Mouse (Mus musculus) forebrain, postnatal 0 days (tissue): ENCODE measurements around the gene Bag5. TPM values are rescaled to one million over a fixed set of nuclear protein-coding genes. Genes with fewer than 3 reads are reported as not detected.

Experiments
- ATAC-seq: fragments of 200-750 bp; cut with Nextera tagmentation; 2 replicates; pipeline ENCODE4 v1.8.0; 2017; ENCODE audit warnings: mild to moderate bottlenecking, moderate library complexity
- DNase-seq: peaks from one replicate; pipeline ENCODE4 v3.0.0-alpha.2; 2015
- H3K27ac ChIP-seq: fragments of 300-500 bp; sonication (generic); 2 replicates; pipeline ENCODE4 v1.5.1; 2014; ENCODE audit warnings: low read depth, mild to moderate bottlenecking, antibody characterized with exemption, low read length, moderate library complexity, mixed read lengths
- H3K27me3 ChIP-seq: fragments of 300-500 bp; sonication (generic); 2 replicates; pipeline ENCODE4 v1.6.1; 2014; ENCODE audit warnings: mild to moderate bottlenecking, low read length, mixed read lengths; ENCODE audit not compliant: insufficient read depth
- H3K36me3 ChIP-seq: fragments of 300-500 bp; sonication (generic); 2 replicates; pipeline ENCODE4 v1.6.1; 2014; ENCODE audit warnings: mild to moderate bottlenecking, moderate library complexity; ENCODE audit not compliant: insufficient read depth
- H3K4me1 ChIP-seq: fragments of 300-500 bp; sonication (generic); 2 replicates; pipeline ENCODE4 v1.6.1; 2014; ENCODE audit warnings: antibody characterized with exemption; ENCODE audit not compliant: insufficient read depth
- H3K4me2 ChIP-seq: fragments of 300-500 bp; sonication (generic); 2 replicates; pipeline ENCODE4 v1.6.1; 2014; ENCODE audit warnings: low read depth, mild to moderate bottlenecking, moderate library complexity
- H3K4me3 ChIP-seq: fragments of 300-500 bp; sonication (generic); 2 replicates; pipeline ENCODE4 v1.5.1; 2014; ENCODE audit warnings: low read depth, low read length, mixed read lengths
- H3K9ac ChIP-seq: fragments of 300-500 bp; sonication (generic); 2 replicates; pipeline ENCODE4 v1.6.1; 2014; ENCODE audit warnings: mild to moderate bottlenecking
- H3K9me3 ChIP-seq: fragments of 300-500 bp; sonication (generic); 2 replicates; pipeline ENCODE4 v1.6.1; 2016; ENCODE audit warnings: low read length
- CTCF ChIP-seq: sonication (generic); IDR thresholded peaks from 2 replicates; pipeline ENCODE4 v1.5.1; 2016; ENCODE audit warnings: antibody characterized with exemption, control low read depth, low read depth
- WGBS: fragments of 180-500 bp; shearing (Covaris S2); extraction: QIAGEN DNeasy Blood & Tissue Kit; methylation state at CpG from one replicate; pipeline ENCODE4 v1.1.7; 2014; 5-methylcytosine and 5-hydroxymethylcytosine counted together
- polyA plus RNA-seq: library from polyadenylated mRNA; unstranded; fragments of >200 nt; fragmentation: Nextera tagmentation; extraction: Ambion mirVana; gene quantifications from 2 replicates; pipeline ENCODE4 v1.2.1, GENCODE M21; 2015
- total RNA-seq: library from RNA; depleted of rRNA; stranded (reverse); fragments of >200 nt; gene quantifications from 2 replicates; pipeline ENCODE4 v1.2.3, GENCODE M21; 2014; rRNA removed

The Bag5 gene
- 50.6 and 54.2 TPM in 2 replicates for total RNA-seq
- 60.7 and 71.2 TPM in 2 replicates for polyA plus RNA-seq

DNA sequence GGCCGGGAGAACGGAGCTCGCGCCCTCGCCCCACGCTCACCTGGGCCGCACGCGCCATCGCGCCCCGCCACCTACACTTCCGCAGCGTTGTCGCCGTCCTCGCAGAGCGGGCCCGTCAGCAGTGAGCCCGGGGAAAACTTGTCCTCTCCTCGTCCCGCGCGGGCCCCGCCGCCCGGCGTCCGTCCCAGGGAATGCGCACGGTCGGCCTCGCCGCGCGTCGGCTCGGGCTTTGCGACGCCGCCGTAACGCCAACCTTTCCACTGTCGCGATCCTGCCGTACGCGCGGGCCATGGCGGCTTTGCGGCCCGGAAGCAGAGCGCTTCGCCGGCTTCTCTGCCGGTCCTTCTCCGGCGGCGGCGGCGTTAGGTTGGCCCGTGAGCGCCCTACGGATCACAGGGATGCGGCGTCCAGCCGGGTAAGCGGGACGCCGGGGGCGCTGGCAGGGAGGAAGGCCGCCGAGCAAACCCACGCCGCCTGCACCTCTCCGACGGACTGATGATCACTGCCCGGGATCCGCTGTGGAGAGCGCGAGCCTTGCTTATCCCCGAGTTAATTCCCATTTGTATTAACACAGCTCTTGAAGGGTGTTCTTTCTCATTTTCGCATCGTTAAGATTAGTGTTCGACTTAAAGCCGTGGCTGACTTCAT lies at the start of gene Bag5, which contains the start of gene Apopt1:
Gene Bag5 (minus strand): TSS at position 254 of the 648 bp plus-strand sequence.
Gene Apopt1 (plus strand): TSS at position 258 of the 648 bp plus-strand sequence.
- peak; percentile 99 for ATAC-seq
- Histone ChIP-seq H3K9ac (peak within 1 kb of the TSS; percentile 80), H3K36me3 (peaks cover 28% of the 10 kb centered on the region), H3K4me2 (peak within 1 kb of the TSS; percentile 75), H3K4me3 (peak within 1 kb of the TSS; percentile 95), H3K4me1 (peaks cover 13% of the 10 kb centered on the region), H3K27me3 (no peaks in the 10 kb centered on the region), H3K9me3 (no peaks in the 10 kb centered on the region), H3K27ac (peak within 1 kb of the TSS; percentile 85)
- WGBS: under 1% methylated on average over 84 of the region's 86 CpGs
- DNase-seq: peak; percentile 96
- TF ChIP-seq CTCF: peak; percentile 62

DNA sequence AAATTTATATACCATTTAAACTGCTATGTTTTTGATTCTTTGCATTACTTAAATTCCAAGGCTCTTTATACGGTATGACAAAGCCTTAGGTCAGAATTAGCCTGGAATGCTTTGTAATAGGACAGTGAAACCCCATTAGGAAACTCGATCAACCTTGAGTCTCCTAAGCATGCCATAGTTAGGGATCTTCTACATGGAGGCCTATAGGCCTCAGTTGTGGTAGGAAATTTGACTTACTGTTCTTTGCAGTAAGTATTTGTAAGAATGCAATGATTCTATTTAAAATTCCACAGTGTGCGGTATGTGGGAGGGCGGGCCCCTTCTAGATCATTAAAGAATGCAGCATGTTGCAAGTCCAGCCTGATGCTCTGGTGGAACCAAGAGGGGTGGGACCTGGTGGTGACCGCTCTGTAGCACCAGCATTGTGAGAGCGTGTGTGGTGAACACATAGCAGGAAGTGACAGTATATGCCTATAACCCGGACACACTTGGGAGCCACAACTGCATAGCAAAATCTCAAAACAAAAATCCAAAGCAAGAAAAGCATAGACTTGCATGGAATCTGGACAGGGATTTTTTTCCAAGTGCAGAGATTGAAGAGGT lies 47.4 kb upstream of the Bag5 start:
- Histone ChIP-seq H3K27me3 (no peaks in the 10 kb centered on the region), H3K4me3 (peak overlapping the region; percentile 96), H3K4me2 (peak overlapping the region; percentile 98), H3K9me3 (no peaks in the 10 kb centered on the region), H3K27ac (peak overlapping the region; percentile 95; the same call in 1 of the 2 replicates), H3K36me3 (peaks cover 11% of the 10 kb centered on the region; the same call in 1 of the 2 replicates), H3K9ac (peak overlapping the region; percentile 99), H3K4me1 (peaks cover 18% of the 10 kb centered on the region)
- no peak for TF ChIP-seq CTCF
- no peak for DNase-seq
- WGBS: 64% methylated on average over 7 of the region's 7 CpGs
- no peak for ATAC-seq

DNA sequence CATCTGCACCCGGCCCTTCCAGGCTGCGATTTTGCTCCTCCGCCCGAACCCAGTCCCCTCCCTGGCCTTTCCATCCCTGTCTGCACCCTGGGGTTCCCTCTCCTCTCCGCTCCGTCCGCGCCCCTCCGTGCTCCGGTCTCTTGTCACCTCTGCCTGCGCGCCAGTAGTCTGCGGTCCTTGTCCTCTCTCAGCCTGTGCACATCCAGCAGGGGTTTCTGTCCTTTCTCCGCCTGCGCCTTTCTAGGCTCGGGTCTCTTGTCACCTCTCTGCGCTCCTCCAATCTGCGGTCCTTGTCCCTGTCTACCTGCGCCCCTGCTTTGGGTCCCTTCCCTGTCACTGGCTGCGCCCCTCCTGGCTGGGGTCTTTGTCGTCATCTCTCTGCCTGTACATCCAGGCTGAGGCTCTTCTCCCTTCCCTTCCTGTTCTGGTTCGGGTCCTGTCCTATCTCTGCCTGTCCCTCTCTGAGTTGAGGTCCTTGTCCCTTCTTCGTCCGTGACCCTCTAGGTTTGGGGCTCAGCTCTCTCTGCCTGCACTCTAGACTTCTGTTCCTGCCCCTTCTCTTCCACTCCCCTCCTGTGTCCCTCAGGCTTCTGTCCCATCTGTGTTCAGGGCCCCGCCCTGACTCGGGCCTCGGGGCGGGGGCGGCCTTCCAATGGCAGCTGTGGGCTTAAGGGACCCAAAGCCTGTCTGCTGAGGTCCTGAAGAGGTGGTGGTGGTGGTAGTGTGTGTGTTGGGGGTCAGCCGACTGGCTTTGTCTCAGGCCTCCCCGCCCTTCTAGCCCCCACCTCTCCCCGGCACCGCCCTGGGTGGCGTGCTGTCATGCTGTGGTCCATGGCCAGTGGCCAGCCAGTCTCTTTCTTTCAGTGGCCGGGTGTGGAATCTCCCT lies 46.4 kb upstream of the Bag5 start:
- no peak for TF ChIP-seq CTCF
- DNase-seq (peak; percentile 68), ATAC-seq (peak; percentile 67)
- Histone ChIP-seq H3K4me1 (peaks cover 18% of the 10 kb centered on the region), H3K27me3 (no peaks in the 10 kb centered on the region), H3K9me3 (no peaks in the 10 kb centered on the region), H3K4me3 (peak overlapping the region; percentile 96), H3K27ac (peak overlapping the region; percentile 95), H3K4me2 (peak overlapping the region; percentile 98), H3K9ac (peak overlapping the region; percentile 99), H3K36me3 (peaks cover 11% of the 10 kb centered on the region; the same call in 1 of the 2 replicates)
- 1% methylated on average over 35 of the region's 35 CpGs for WGBS

DNA sequence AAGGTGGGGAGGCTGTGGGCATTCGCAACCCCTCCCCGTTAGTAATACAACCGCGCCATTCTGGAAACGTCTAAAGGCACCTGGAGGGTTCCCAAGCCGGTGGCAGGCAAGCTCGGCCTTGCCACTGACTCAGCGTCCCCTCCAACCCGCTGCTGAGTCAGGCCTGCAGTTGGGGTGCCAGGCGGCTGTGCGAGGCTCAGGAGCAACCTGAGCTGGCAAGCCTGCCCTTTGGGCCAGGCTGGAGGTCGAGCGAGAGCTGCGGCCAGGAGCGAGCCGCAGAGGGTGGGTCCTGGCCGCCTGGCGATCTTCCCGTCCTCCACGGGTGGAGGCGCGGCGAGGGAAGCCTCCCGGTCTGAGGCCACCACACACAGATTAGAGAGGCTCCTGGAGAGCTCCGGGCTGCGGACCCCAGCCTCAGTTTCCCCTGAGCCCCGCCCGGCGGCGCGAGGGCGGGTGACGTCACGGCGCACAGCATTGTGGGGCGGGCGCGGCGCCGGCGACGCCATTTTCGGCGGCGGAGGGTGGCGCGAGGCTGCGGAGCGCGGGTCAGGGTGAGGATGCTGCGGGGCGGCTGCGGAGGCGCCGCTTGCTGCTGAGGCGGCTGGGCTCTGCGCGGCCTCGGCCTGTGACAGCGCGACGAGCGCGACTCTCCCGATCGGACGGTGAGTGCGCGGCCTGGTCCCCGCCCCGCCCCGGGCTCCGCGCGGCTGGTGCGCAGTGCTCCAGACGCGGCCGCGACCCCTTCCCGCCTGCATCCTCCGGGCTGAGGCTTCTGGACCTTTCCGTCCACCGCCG lies 45.5 kb upstream of the Bag5 start, which contains the start of gene Klc1:
Gene Klc1 (plus strand): TSS at position 469 of the 795 bp plus-strand sequence.
- H3K4me1 ChIP-seq: peaks cover 18% of the 10 kb centered on the region
- peaks cover 10% of the 10 kb centered on the region; the same call in 1 of the 2 replicates for H3K36me3 ChIP-seq
- ATAC-seq: peak; percentile 90
- 4% methylated on average over 72 of the region's 85 CpGs for WGBS
- peak within 1 kb of the TSS; percentile 98 for H3K4me2 ChIP-seq
- no peaks in the 10 kb centered on the region for H3K27me3 ChIP-seq
- H3K4me3 ChIP-seq: peak within 1 kb of the TSS; percentile 96
- TF ChIP-seq CTCF: no peak
- H3K9me3 ChIP-seq: no peaks in the 10 kb centered on the region
- H3K27ac ChIP-seq: peak within 1 kb of the TSS; percentile 95
- peak; percentile 91 for DNase-seq
- peak within 1 kb of the TSS; percentile 99 for H3K9ac ChIP-seq

DNA sequence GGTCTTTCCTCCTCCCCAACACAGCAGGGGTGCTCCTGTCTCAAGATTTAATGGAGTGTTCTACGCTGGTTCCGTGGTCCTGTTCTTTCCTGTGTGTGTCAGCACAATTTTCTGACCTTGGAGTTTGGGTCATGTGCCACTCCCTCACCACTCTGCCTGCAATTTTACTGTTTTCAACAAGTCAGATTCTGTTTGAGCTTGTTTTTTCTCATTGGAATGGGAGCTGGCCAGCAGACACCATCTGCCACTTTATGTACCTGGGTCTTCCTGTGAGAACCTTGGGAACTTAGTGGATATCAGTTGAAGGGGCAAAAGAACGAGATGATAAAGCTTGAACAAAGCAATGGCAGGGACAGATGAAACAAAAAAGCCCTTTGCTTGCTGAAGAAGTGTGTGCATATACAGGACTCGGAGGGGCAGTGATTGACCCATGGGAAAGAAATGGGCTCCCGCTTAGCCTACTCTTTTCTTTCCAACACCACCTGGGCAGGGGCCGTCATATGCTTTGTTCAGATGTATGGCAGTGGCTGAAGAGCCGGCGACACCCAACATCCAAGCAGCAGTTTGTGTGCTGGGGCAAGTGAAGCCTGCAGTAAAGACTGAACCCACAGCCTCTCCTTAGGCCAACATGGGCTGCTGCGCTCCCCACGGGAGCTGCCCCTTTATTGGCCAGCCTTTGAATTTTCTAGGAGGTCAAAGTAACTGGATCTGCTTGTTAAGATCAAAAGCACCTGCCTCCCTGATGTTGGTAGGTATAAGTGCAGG lies 44.7 kb upstream of the Bag5 start:
- ATAC-seq (no peak), DNase-seq (no peak)
- Histone ChIP-seq H3K4me1 (peaks cover 18% of the 10 kb centered on the region), H3K36me3 (0 out of 2 replicates have a peak, but pooled peaks cover 3% of the 10 kb centered on the region), H3K9ac (peak overlapping the region; percentile 99), H3K27me3 (no peaks in the 10 kb centered on the region), H3K4me3 (peak overlapping the region; percentile 96), H3K27ac (peak overlapping the region; percentile 95), H3K4me2 (peak overlapping the region; percentile 98), H3K9me3 (no peaks in the 10 kb centered on the region)
- 49% methylated on average over 10 of the region's 10 CpGs for WGBS
- no peak for TF ChIP-seq CTCF
